Mouse (Mus musculus) gastrocnemius, postnatal 25 days (tissue): ENCODE data around the gene Gns. TPM values are rescaled to one million over a fixed set of nuclear protein-coding genes. Genes with fewer than 3 reads are reported as not detected.
"Not testable (repeated sequence)": the region's sequence is repeated elsewhere in the genome, so short reads cannot be mapped to it uniquely, and the experiment has no call there.

Experiments used
- DNase-seq: peaks from one replicate; pipeline ENCODE4 v3.0.0; 2022
- long read RNA-seq, 2 experiments: library from polyadenylated mRNA; stranded (forward); transcript quantifications; one replicate each; pipeline ENCODE4 v2.0.0; 2021
- total RNA-seq, 2 experiments: library from RNA; stranded (reverse); gene quantifications; 1 replicate in 1 of 2; 2 replicates in 1 of 2; pipeline ENCODE4 v1.2.3; 2021

The Gns gene
- 10 to 100 TPM; 27.1 to 30.5 TPM for total RNA-seq
- long read RNA-seq, experiment 1, transcript Gns-201 (14 exons, 3,855 nt), result major isoform, 14 of 18 reads
- long read RNA-seq, experiment 1, partial matches to known transcripts, result 2 of 18 reads
- long read RNA-seq, experiment 1, other reads (novel, unspliced or antisense), result 2 of 18 reads
- long read RNA-seq, experiment 2, transcript Gns-201 (14 exons, 3,855 nt), result major isoform, 22 of 26 reads
- long read RNA-seq, experiment 2, partial matches to known transcripts, result 2 of 26 reads
- long read RNA-seq, experiment 2, other reads (novel, unspliced or antisense), result 2 of 26 reads

GRCm38 (mm10) chr10:121364801-121365564 is at the start of gene Gns:
Gene Gns, plus strand, starts transcription at chr10:121365090.
- DNase-seq, result peak; percentile 92

- no peak for DNase-seq
Measured at GRCm38 (mm10) chr10:121315321-121316283, 49.3 kb upstream of the Gns start.

- no peak for DNase-seq
Measured at GRCm38 (mm10) chr10:121316361-121316760, 48.5 kb upstream of the Gns start.

DNA sequence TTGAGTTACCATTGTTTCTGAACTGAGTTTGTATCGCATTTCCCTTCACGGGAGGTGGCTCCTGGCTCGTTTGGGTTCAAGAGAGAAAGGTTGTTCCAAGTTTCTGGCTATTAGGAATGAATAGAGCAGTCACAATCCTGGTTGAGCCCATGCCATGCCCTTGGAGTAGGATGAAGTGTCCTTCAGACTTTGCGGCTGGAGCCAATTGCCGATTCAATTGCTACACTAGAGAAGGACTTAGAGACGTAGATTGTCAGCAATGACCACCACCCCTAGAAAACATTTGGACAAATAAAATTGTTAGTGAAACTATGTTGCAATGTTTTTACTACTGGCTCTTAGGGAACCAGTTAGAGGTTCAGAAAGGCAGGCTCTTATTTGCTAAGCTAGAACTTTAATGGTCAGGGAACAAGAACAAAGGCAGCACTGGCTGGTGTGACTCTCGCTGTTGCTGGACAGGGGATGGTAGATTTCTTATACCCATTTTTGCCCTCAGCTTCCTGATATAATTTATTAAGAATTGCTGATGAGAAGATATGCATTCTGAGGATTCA is 46.4 kb upstream of the Gns start:
- DNase-seq, result no peak

DNA sequence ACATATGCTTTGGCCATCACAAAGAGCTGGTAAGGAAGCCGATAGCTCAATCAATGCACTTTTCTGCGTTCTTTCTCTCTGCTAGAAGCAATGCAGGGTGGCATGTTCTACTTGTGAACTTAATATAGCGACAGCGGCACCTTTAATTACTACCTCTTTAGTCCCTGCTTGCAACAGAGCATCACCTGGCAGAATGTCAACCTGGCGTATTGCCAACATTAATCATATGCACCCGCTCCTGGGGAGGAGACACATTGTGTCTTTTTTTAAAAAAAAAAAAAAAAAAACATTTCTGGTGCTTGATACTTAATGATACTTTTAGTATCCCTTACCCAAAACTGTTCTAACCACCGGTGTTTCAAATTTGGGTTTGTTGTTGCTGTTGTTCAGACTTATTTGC is 41.4 kb upstream of the Gns start:
- no peak for DNase-seq

DNA sequence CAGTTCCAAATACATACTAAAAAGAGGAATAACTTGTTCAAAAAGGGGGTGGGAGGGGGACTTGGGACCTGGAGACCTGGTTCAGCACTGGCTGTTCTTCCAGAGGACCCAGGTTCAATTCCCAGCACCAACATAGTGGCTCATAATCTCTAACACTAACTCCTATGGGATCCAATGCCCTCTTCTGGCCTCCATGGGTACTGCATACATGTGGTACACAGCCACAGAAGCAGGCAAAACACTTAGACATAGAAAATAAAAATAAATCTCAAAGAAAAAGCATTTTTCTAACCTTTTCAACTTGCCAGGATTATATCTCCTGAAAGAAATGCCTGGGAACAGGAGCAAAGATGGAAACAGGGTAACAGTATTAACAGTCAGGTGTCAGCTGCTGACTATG is 38.7 kb upstream of the Gns start:
- DNase-seq, result no peak

DNA sequence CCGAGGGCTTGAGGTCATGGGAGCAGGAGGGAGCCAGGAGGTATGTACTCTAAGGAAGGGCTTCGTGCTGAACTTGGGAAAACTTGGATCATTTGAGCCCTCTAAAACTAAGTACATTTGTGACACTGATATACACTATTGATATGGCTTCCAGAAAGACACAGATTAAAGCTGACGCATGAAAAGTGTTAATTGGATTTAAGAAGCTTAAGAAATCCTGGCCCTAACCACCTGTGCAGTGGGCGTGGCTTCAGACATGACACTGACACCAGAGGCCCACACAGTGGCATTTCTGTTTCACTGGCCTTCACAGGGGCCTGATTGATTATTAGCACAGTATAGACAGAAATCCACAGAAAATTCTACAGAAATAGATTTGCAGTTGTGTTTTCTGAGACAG is 35.3 kb upstream of the Gns start:
- DNase-seq, result no peak

DNA sequence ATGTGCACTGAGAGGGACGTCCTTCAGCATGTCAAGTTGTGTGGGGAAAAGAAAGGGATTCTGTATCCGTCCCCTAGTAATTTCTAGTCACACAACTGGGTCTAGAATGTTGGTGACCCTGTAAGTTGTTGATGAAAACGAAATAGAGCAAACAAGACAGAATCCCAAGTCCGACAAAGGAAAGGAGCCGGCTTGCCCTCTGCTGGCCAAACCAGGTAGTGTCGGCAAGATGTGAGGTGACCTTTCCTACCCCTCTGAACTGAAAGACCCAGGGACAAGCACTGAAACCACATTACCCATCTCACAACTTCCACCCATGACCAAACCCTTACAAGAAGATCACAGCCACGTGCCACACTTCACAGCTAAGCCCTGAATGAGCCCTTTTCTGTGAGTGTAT is 34.0 kb upstream of the Gns start:
- no peak for DNase-seq

GRCm38 (mm10) chr10:121334576-121334975 is 30.3 kb upstream of the Gns start:
- DNase-seq, result no peak

DNA sequence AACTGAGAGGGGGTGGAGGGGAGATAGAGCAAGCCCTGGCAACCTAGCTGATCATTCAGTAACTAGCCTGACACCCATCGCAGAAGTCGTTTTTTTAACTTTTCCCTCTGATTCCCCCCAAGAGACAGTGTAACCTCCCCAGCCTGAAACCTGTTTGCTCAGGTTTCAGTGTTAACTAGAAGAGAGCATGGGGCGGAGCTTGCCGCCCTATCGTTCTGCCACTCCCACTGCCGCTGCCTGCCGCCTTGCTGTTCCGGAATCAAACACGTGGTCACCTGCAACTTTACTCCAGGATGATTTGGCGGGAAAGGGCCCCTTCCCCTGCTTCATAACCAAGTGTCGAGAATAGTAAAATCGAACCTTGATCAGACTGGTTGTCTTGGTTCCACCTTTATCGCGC is 28.4 kb upstream of the Gns start:
- not testable (repeated sequence) for DNase-seq

- DNase-seq, result no peak
Measured at GRCm38 (mm10) chr10:121340754-121341593, 23.9 kb upstream of the Gns start.

DNA sequence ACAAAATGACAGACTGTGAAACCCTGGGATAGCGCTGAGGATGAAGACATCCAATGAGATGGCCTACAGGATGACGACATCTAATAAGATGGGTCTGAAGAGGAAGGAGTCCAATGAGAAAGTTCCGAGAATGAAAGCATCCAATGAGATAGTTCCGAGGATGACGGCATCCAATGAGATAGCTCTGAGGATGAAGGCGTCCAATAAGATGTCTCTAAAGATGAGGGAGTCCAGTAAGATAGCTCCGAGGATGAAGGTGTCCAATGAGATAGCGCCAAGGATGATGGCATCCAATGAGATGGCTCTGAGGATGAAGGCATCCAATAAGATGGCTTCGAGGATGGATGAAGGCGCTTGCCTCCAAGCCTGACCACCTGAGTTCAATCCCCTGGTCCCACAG is 22.6 kb upstream of the Gns start:
- no peak for DNase-seq

DNA sequence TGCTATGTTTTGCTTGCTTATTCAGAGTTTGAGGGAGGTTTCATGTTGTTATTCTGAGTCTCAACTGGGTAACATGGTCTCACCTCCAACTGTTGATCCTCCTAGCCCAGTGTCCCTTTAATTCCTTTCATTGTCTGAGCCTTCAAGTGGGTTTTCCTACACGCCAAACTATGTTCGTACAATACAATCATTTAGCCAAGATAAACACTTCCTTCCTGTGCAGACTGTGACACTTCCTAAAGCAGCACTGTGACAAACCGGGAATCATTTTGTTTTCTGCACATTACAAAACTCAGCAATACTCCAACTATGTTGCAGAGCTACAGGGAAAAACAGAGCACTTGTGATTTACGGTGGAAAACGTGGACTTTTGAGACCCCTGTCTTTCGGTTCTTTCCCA is 21.0 kb upstream of the Gns start:
- DNase-seq, result no peak

GRCm38 (mm10) chr10:121349244-121349643 is 15.6 kb upstream of the Gns start:
- DNase-seq, result no peak

DNA sequence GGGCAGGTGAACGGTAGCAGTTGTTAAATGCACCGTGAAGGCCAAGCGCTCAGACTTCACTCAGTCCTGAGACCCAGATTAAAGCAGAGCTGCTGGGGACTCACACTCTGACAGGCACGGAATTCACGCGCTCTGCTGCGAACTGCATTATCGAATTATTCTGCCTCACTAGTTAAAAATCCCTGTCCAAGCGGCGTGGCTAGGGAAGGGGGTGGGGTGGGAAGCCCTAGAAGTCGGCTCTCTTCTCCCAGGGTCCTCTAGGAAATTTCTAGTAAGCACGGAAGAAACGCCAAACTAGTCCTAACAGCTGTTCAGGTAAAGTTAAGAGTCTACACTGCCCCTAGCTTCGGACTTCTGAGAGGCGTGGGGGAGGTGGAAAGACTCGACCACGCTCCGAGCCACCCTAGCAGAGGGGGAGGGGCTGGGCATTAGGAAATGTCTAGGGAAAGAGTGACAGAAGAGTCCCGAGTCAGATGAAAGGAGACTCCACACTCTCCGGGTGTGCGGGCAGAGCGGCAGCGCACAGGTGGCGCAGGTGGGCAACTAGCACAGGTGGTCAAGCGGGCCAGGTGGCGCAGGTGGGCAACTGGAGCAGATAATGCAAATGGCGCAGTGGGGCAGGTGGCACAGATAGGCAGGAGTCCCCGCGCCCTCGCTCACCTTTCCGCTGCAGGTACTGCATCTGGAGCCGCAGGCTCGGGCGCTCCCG is 14.4 kb upstream of the Gns start:
- no peak for DNase-seq

- peak; percentile 28 for DNase-seq
Measured at GRCm38 (mm10) chr10:121351066-121351581, 13.8 kb upstream of the Gns start, which contains the start of gene Tbc1d30. Gene Tbc1d30, minus strand, starts transcription at chr10:121351278.

- no peak for DNase-seq
Measured at GRCm38 (mm10) chr10:121351692-121352290, 13.1 kb upstream of the Gns start.

- no peak for DNase-seq
Measured at GRCm38 (mm10) chr10:121360358-121360757, 4.5 kb upstream of the Gns start.

GRCm38 (mm10) chr10:121363201-121363600 is 1.7 kb upstream of the Gns start:
- DNase-seq, result no peak

GRCm38 (mm10) chr10:121364306-121364705 is 584 bp upstream of the Gns start:
- no peak for DNase-seq
